Mouse (Mus musculus) intestine, embryonic 16.5 days (tissue): ENCODE results near the gene Unc45a. TPM values are rescaled to one million over a fixed set of nuclear protein-coding genes. Genes with fewer than 3 reads are reported as not detected.

Source experiments
- ATAC-seq: fragments of 200-750 bp; cut with Nextera tagmentation; 2 replicates; pipeline ENCODE4 v1.8.0; 2017; ENCODE audit warnings: moderate TSS enrichment, moderate library complexity
- H3K27ac ChIP-seq: fragments of 300-500 bp; sonication (generic); 2 replicates; pipeline ENCODE4 v1.5.1; 2014; ENCODE audit warnings: mild to moderate bottlenecking, low read length
- H3K27me3 ChIP-seq: fragments of 300-500 bp; sonication (generic); replicated peaks from 2 replicates; pipeline ENCODE4 v1.6.1; 2014; ENCODE audit warnings: low read length, control low read depth, mixed read lengths; ENCODE audit not compliant: control insufficient read depth, insufficient read depth
- H3K36me3 ChIP-seq: fragments of 300-500 bp; sonication (generic); 2 replicates; pipeline ENCODE4 v1.6.1; 2014; ENCODE audit warnings: low read length, control low read depth; ENCODE audit not compliant: control insufficient read depth, insufficient read depth
- H3K4me1 ChIP-seq: fragments of 300-500 bp; sonication (generic); 2 replicates; pipeline ENCODE4 v1.6.1; 2014; ENCODE audit warnings: low read length, control low read depth, mixed read lengths; ENCODE audit not compliant: control insufficient read depth, insufficient read depth
- H3K4me2 ChIP-seq: fragments of 300-500 bp; sonication (generic); 2 replicates; pipeline ENCODE4 v1.6.1; 2014; ENCODE audit warnings: low read depth, low read length, control low read depth
- H3K4me3 ChIP-seq: fragments of 300-500 bp; sonication (generic); 2 replicates; pipeline ENCODE4 v1.5.1; 2014; ENCODE audit warnings: mild to moderate bottlenecking, low read length
- H3K9ac ChIP-seq: fragments of 300-500 bp; sonication (generic); 2 replicates; pipeline ENCODE4 v1.6.1; 2014; ENCODE audit warnings: low read depth, low read length
- H3K9me3 ChIP-seq: fragments of 300-500 bp; sonication (generic); 2 replicates; pipeline ENCODE4 v1.6.1; 2016; ENCODE audit warnings: low read length, control low read depth; ENCODE audit not compliant: control insufficient read depth
- WGBS: fragments of 180-500 bp; shearing (Covaris S2); extraction: QIAGEN DNeasy Blood & Tissue Kit; methylation state at CpG from one replicate; pipeline ENCODE4 v1.1.7; 2014; 5-methylcytosine and 5-hydroxymethylcytosine counted together
- polyA plus RNA-seq: library from polyadenylated mRNA; unstranded; fragments of >200 nt; fragmentation: Nextera tagmentation; extraction: Ambion mirVana; gene quantifications from 2 replicates; pipeline ENCODE4 v1.2.1, GENCODE M21; 2015

Unc45a gene
- polyA plus RNA-seq, 1 experiment from 2014 or later = 35.0 TPM

GRCm38 (mm10) chr7:80299568-80299967 is 41.2 kb downstream of the Unc45a start:
- Histone ChIP-seq H3K4me3 (no peak overlapping the region), H3K4me1 (peaks cover 14% of the 10 kb centered on the region; the same call in 1 of the 2 replicates), H3K9me3 (no peaks in the 10 kb centered on the region), H3K27ac (no peak overlapping the region), H3K27me3 (no peaks in the 10 kb centered on the region), H3K36me3 (peaks cover 9% of the 10 kb centered on the region), H3K4me2 (no peak overlapping the region), H3K9ac (no peak overlapping the region)
- WGBS = 77% methylated on average over 3 of the region's 3 CpGs
- no peak for ATAC-seq

GRCm38 (mm10) chr7:80298754-80299153 is 42.1 kb downstream of the Unc45a start:
- H3K27ac ChIP-seq = no peak overlapping the region
- peaks cover 9% of the 10 kb centered on the region for H3K36me3 ChIP-seq
- H3K9me3 ChIP-seq = no peaks in the 10 kb centered on the region
- no peak overlapping the region for H3K9ac ChIP-seq
- no peaks in the 10 kb centered on the region for H3K27me3 ChIP-seq
- no peak overlapping the region for H3K4me3 ChIP-seq
- peaks cover 14% of the 10 kb centered on the region; the same call in 1 of the 2 replicates for H3K4me1 ChIP-seq
- WGBS = 93% methylated on average over 4 of the region's 4 CpGs
- ATAC-seq = no peak
- no peak overlapping the region for H3K4me2 ChIP-seq

- H3K27me3 ChIP-seq = no peaks in the 10 kb centered on the region
- peaks cover 14% of the 10 kb centered on the region; the same call in 1 of the 2 replicates for H3K4me1 ChIP-seq
- H3K4me2 ChIP-seq = no peak overlapping the region
- H3K9me3 ChIP-seq = no peaks in the 10 kb centered on the region
- no peak overlapping the region for H3K4me3 ChIP-seq
- no peak overlapping the region for H3K9ac ChIP-seq
- 72% methylated on average over 3 of the region's 3 CpGs for WGBS
- no peak for ATAC-seq
- H3K36me3 ChIP-seq = peaks cover 5% of the 10 kb centered on the region; the same call in 1 of the 2 replicates
- H3K27ac ChIP-seq = no peak overlapping the region
Observed at GRCm38 (mm10) chr7:80297041-80297440, 43.8 kb downstream of the Unc45a start.

GRCm38 (mm10) chr7:80296462-80296861 is 44.3 kb downstream of the Unc45a start:
- H3K4me2 ChIP-seq = peak overlapping the region; percentile 44; the same call in 1 of the 2 replicates
- H3K9me3 ChIP-seq = no peaks in the 10 kb centered on the region
- ATAC-seq = no peak
- WGBS = 88% methylated on average over 6 of the region's 6 CpGs
- H3K36me3 ChIP-seq = peaks cover 2% of the 10 kb centered on the region; the same call in 1 of the 2 replicates
- no peak overlapping the region for H3K27ac ChIP-seq
- peak overlapping the region; percentile 7; the same call in 1 of the 2 replicates for H3K4me3 ChIP-seq
- no peak overlapping the region for H3K9ac ChIP-seq
- no peaks in the 10 kb centered on the region for H3K27me3 ChIP-seq
- peaks cover 14% of the 10 kb centered on the region; the same call in 1 of the 2 replicates for H3K4me1 ChIP-seq

GRCm38 (mm10) chr7:80294764-80295648 is 45.8 kb downstream of the Unc45a start:
- Histone ChIP-seq H3K27me3 (no peaks in the 10 kb centered on the region), H3K36me3 (no peaks in the 10 kb centered on the region; the same call in 1 of the 2 replicates), H3K4me1 (peaks cover 14% of the 10 kb centered on the region; the same call in 1 of the 2 replicates), H3K4me3 (peak overlapping the region; percentile 97), H3K9ac (peak overlapping the region; percentile 88), H3K9me3 (no peaks in the 10 kb centered on the region), H3K4me2 (peak overlapping the region; percentile 67), H3K27ac (peak overlapping the region; percentile 84)
- ATAC-seq = peak; percentile 69
- 8% methylated on average over 37 of the region's 37 CpGs for WGBS

- peak; percentile 99 for ATAC-seq
- H3K4me2 ChIP-seq = peak within 1 kb of the TSS; percentile 67
Observed at GRCm38 (mm10) chr7:80294062-80294763, 46.6 kb downstream of the Unc45a start, which contains the start of gene Prc1. Prc1 (plus strand) TSS chr7:80294450.

GRCm38 (mm10) chr7:80287736-80288135 is 53.1 kb downstream of the Unc45a start:
- no peaks in the 10 kb centered on the region for H3K27me3 ChIP-seq
- H3K9me3 ChIP-seq = no peaks in the 10 kb centered on the region
- H3K9ac ChIP-seq = no peak overlapping the region
- no peak for ATAC-seq
- 83% methylated on average over 10 of the region's 10 CpGs for WGBS
- H3K36me3 ChIP-seq = peaks cover 18% of the 10 kb centered on the region
- H3K4me1 ChIP-seq = no peaks in the 10 kb centered on the region
- no peak overlapping the region for H3K4me2 ChIP-seq
- no peak overlapping the region for H3K4me3 ChIP-seq
- no peak overlapping the region for H3K27ac ChIP-seq

More at GRCm38 (mm10) chr7:80294062-80294763, 46.6 kb downstream of the Unc45a start, which contains the start of gene Prc1:
- Histone ChIP-seq H3K9ac (peak within 1 kb of the TSS; percentile 88), H3K4me1 (peaks cover 10% of the 10 kb centered on the region; the same call in 1 of the 2 replicates), H3K9me3 (no peaks in the 10 kb centered on the region), H3K4me3 (peak within 1 kb of the TSS; percentile 97), H3K36me3 (no peaks in the 10 kb centered on the region; the same call in 1 of the 2 replicates), H3K27me3 (no peaks in the 10 kb centered on the region), H3K27ac (peak within 1 kb of the TSS; percentile 84)
- 0% methylated on average over 52 of the region's 52 CpGs for WGBS

- Histone ChIP-seq H3K9me3 (no peaks in the 10 kb centered on the region), H3K27ac (no peak overlapping the region), H3K9ac (no peak overlapping the region), H3K27me3 (no peaks in the 10 kb centered on the region), H3K4me3 (no peak overlapping the region), H3K4me1 (no peaks in the 10 kb centered on the region), H3K4me2 (no peak overlapping the region), H3K36me3 (peaks cover 18% of the 10 kb centered on the region)
- 94% methylated on average over 6 of the region's 6 CpGs for WGBS
- ATAC-seq = no peak
Observed at GRCm38 (mm10) chr7:80285725-80286124, 55.1 kb downstream of the Unc45a start.

- no peaks in the 10 kb centered on the region for H3K27me3 ChIP-seq
- H3K9ac ChIP-seq = no peak overlapping the region
- no peak overlapping the region for H3K4me2 ChIP-seq
- H3K4me3 ChIP-seq = no peak overlapping the region
- H3K36me3 ChIP-seq = peaks cover 18% of the 10 kb centered on the region
- H3K27ac ChIP-seq = peak overlapping the region; percentile 38; the same call in 1 of the 2 replicates
- no peak for ATAC-seq
- WGBS = 91% methylated on average over 5 of the region's 5 CpGs
- H3K9me3 ChIP-seq = no peaks in the 10 kb centered on the region
- no peaks in the 10 kb centered on the region for H3K4me1 ChIP-seq
Observed at GRCm38 (mm10) chr7:80284391-80284790, 56.4 kb downstream of the Unc45a start.
